Mouse (Mus musculus): Measurements from ENCODE around the gene Omd.

DNA sequence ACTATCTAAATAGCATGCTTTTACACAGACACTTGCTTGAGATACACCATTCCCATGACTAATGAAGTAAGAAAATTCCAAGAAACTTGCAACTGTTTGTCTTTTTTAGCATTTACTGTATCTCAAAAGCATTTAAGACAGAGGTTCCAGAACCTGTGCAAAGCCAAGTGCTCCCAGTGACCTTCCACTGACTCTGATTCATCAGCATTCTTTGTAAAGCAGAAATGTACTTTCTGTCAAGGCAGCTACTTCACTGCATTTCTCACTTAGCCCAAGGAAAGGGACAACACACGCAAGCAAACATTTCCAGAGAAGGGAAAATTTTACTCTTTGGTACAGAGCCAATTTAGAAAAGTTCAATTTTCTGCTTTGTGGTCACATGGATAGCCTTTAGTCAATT, 41.0 kb downstream of the Omd start:
- TF ChIP-seq CTCF (IDR thresholded peaks at IDR 0.05; ENCODE audit: low read depth), result no peak
- TF ChIP-seq EP300 (IDR thresholded peaks at IDR 0.05; ENCODE audit: low read depth), result no peak

All from liver, embryonic 14.5 days (tissue).